Comparison of ENCODE assay signal across 26 mouse cellular contexts in the genomic region with DNA sequence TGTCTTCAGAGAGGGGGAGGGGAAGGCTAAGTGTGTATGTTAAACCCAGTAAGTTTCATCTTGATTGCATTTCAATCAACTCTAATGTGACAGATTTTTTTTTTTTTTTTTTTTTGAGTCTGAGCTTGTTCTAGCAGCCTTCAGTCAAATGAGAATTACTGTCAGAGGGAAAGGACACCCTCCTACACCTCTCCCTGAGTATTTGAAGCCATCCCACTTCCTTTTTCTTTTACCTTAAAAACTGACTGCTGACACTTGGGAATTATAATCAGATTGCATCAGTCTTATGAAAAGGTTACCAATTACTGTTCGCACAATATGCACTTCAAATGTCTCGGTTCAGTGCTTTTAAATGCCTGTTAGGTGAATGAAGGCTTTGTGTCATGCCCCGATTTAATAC. TPM values are rescaled to one million over a fixed set of nuclear protein-coding genes. Genes with fewer than 3 reads are reported as not detected.
DNase-seq lines count a peak whose midpoint lies in the region; ATAC-seq and TF ChIP-seq lines count a peak whose summit lies in the region.
"Had no signal": no experiment of that assay in that cellular context is flagged by ENCODE, and none has a peak within 500 bp of the region (broad histone marks: within the 10 kb centered on the region; RNA-seq: fewer than 3 reads in every experiment).

No protein-coding gene starts in this region.

- no peak overlapping the region for H3K9ac ChIP-seq in forebrain, embryonic 15.5 days (replicated peaks)
- H3K9ac ChIP-seq in midbrain, embryonic 14.5 days (replicated peaks; ENCODE audit: low read length): no peak overlapping the region
- no peak overlapping the region for H3K9ac ChIP-seq in midbrain, embryonic 16.5 days (ENCODE audit: low read depth, low read length)
- no peak overlapping the region for H3K9ac ChIP-seq in forebrain, embryonic 16.5 days (replicated peaks; ENCODE audit: low read depth, low read length)
- H3K9ac ChIP-seq: heart, embryonic 13.5 days; hindbrain, embryonic 13.5 days; intestine, embryonic 15.5 days had no signal

- 11% methylated on average over 3 of the region's 3 CpGs for WGBS in forebrain, embryonic 15.5 days
- 52% methylated on average over 3 of the region's 3 CpGs for WGBS in forebrain, embryonic 10.5 days
- 53% methylated on average over 3 of the region's 3 CpGs for WGBS in midbrain, embryonic 14.5 days
- WGBS in midbrain, embryonic 16.5 days: 46% methylated on average over 3 of the region's 3 CpGs
- 16% methylated on average over 3 of the region's 3 CpGs for WGBS in forebrain, embryonic 16.5 days

- ATAC-seq in forebrain, embryonic 15.5 days (replicated peaks): peak; percentile 51; the same call in 1 of the 2 replicates
- no peak for ATAC-seq in midbrain, embryonic 14.5 days (ENCODE audit: low FRiP score, low TSS enrichment)
- ATAC-seq in midbrain, embryonic 16.5 days: no peak
- ATAC-seq in forebrain, embryonic 16.5 days: peak; percentile 81
- ATAC-seq: CD4-positive, CD25-positive, alpha-beta regulatory T cell, adult 4 months; hindbrain, embryonic 16.5 days; intestine, embryonic 15.5 days had no signal

- TF ChIP-seq CTCF in brain, embryonic 14.5 days (IDR thresholded peaks at IDR 0.05; ENCODE audit: borderline replicate concordance, extremely low read depth, insufficient read depth, insufficient read length): no peak

- DNase-seq in forebrain, embryonic 10.5 days (ENCODE audit: extremely low spot score, low spot score): no peak
- DNase-seq in midbrain, embryonic 14.5 days: peak; percentile 4
- peak; percentile 58 for DNase-seq in brain, embryonic 14.5 days (ENCODE audit: low read depth)
- DNase-seq in urinary bladder, adult 18-20 months (ENCODE audit: low spot score in 2 of 2): no peak
- DNase-seq in cerebellum, adult 8-10 months: no peak
- DNase-seq: adrenal gland, adult 2 months; adrenal gland, postnatal 14 days; cerebellum, adult 11 months; cerebellum, adult 2 months; cerebellum, postnatal 10 days; cerebellum, postnatal 36 days; embryo, embryonic 11 days; gastrocnemius, postnatal 10 days; gastrocnemius, postnatal 36 days; heart, adult 2 months; heart, postnatal 14 days; heart, postnatal 4 days had no signal

- no peak for TF ChIP-seq POLR2A in brain, embryonic 14.5 days (IDR thresholded peaks at IDR 0.05; ENCODE audit: borderline replicate concordance, extremely low read depth, insufficient read depth, insufficient read length, poor library complexity, severe bottlenecking)

- H3K9me3 ChIP-seq in forebrain, embryonic 15.5 days: no peaks in the 10 kb centered on the region
- peaks cover 4% of the 10 kb centered on the region; the same call in 1 of the 2 replicates for H3K9me3 ChIP-seq in forebrain, embryonic 10.5 days
- H3K9me3 ChIP-seq in midbrain, embryonic 14.5 days (ENCODE audit: control insufficient read depth, low read length): no peaks in the 10 kb centered on the region
- no peaks in the 10 kb centered on the region for H3K9me3 ChIP-seq in midbrain, embryonic 16.5 days (replicated peaks; ENCODE audit: control insufficient read depth, low read length, poor library complexity, severe bottlenecking)
- H3K9me3 ChIP-seq in forebrain, embryonic 16.5 days (ENCODE audit: control insufficient read depth, low read length): no peaks in the 10 kb centered on the region
- H3K9me3 ChIP-seq: heart, embryonic 10.5 days; heart, embryonic 13.5 days; hindbrain, embryonic 13.5 days; intestine, embryonic 15.5 days had no signal

- H3K36me3 ChIP-seq in forebrain, embryonic 15.5 days: peaks cover 5% of the 10 kb centered on the region
- H3K36me3 ChIP-seq in forebrain, embryonic 10.5 days (replicated peaks): peaks cover 68% of the 10 kb centered on the region
- H3K36me3 ChIP-seq in midbrain, embryonic 14.5 days (ENCODE audit: control insufficient read depth, insufficient read depth, low read length): peaks cover 3% of the 10 kb centered on the region; the same call in 1 of the 2 replicates
- H3K36me3 ChIP-seq in midbrain, embryonic 16.5 days (ENCODE audit: control insufficient read depth, insufficient read depth, low read length): peaks cover 10% of the 10 kb centered on the region
- no peaks in the 10 kb centered on the region for H3K36me3 ChIP-seq in forebrain, embryonic 16.5 days (ENCODE audit: control insufficient read depth, insufficient read depth)

- 0 out of 2 replicates have a peak overlapping the region, but pooled peaks have one; percentile 28 for H3K27ac ChIP-seq in forebrain, embryonic 15.5 days (replicated peaks)
- no peak overlapping the region for H3K27ac ChIP-seq in forebrain, embryonic 10.5 days
- H3K27ac ChIP-seq in midbrain, embryonic 14.5 days (replicated peaks; ENCODE audit: low read depth, low read length): no peak overlapping the region
- no peak overlapping the region for H3K27ac ChIP-seq in midbrain, embryonic 16.5 days (ENCODE audit: low read length)
- H3K27ac ChIP-seq in forebrain, embryonic 16.5 days (ENCODE audit: low read length): 0 out of 2 replicates have a peak overlapping the region, but pooled peaks have one; percentile 25
- H3K27ac ChIP-seq: heart, adult 2 months; heart, embryonic 10.5 days; heart, embryonic 13.5 days; hindbrain, embryonic 13.5 days had no signal

- no peaks in the 10 kb centered on the region for H3K27me3 ChIP-seq in forebrain, embryonic 15.5 days
- no peaks in the 10 kb centered on the region for H3K27me3 ChIP-seq in forebrain, embryonic 10.5 days (ENCODE audit: poor library complexity, severe bottlenecking)
- H3K27me3 ChIP-seq in midbrain, embryonic 14.5 days (ENCODE audit: control insufficient read depth, insufficient read depth, low read length): no peaks in the 10 kb centered on the region
- H3K27me3 ChIP-seq in midbrain, embryonic 16.5 days (ENCODE audit: control insufficient read depth, insufficient read depth, low read depth, low read length): no peaks in the 10 kb centered on the region
- H3K27me3 ChIP-seq in forebrain, embryonic 16.5 days (replicated peaks; ENCODE audit: control insufficient read depth, insufficient read depth, low read length): no peaks in the 10 kb centered on the region
- H3K27me3 ChIP-seq: heart, embryonic 13.5 days; hindbrain, embryonic 13.5 days; intestine, embryonic 15.5 days had no signal

- H3K4me3 ChIP-seq in forebrain, embryonic 15.5 days: no peak overlapping the region
- no peak overlapping the region for H3K4me3 ChIP-seq in forebrain, embryonic 10.5 days
- no peak overlapping the region for H3K4me3 ChIP-seq in midbrain, embryonic 14.5 days (replicated peaks; ENCODE audit: low read depth, low read length)
- H3K4me3 ChIP-seq in midbrain, embryonic 16.5 days (ENCODE audit: low read depth, low read length): no peak overlapping the region
- H3K4me3 ChIP-seq in forebrain, embryonic 16.5 days (replicated peaks; ENCODE audit: low read length): no peak overlapping the region
- H3K4me3 ChIP-seq: heart, adult 2 months; heart, embryonic 10.5 days; heart, embryonic 13.5 days; hindbrain, embryonic 13.5 days; intestine, embryonic 15.5 days had no signal

- no peaks in the 10 kb centered on the region for H3K4me1 ChIP-seq in forebrain, embryonic 15.5 days
- H3K4me1 ChIP-seq in forebrain, embryonic 10.5 days: peaks cover 22% of the 10 kb centered on the region
- H3K4me1 ChIP-seq in midbrain, embryonic 14.5 days (ENCODE audit: control insufficient read depth, insufficient read depth, low read length): no peaks in the 10 kb centered on the region
- H3K4me1 ChIP-seq in midbrain, embryonic 16.5 days (ENCODE audit: control insufficient read depth, insufficient read depth, low read length): no peaks in the 10 kb centered on the region
- peaks cover 3% of the 10 kb centered on the region; the same call in 1 of the 2 replicates for H3K4me1 ChIP-seq in forebrain, embryonic 16.5 days (replicated peaks; ENCODE audit: control insufficient read depth, insufficient read depth, low read length)
- H3K4me1 ChIP-seq: heart, embryonic 10.5 days; intestine, embryonic 15.5 days had no signal

- H3K4me2 ChIP-seq in forebrain, embryonic 15.5 days (replicated peaks): no peak overlapping the region
- H3K4me2 ChIP-seq in midbrain, embryonic 14.5 days (ENCODE audit: low read length): no peak overlapping the region
- H3K4me2 ChIP-seq in midbrain, embryonic 16.5 days (ENCODE audit: low read length): no peak overlapping the region
- no peak overlapping the region for H3K4me2 ChIP-seq in forebrain, embryonic 16.5 days (ENCODE audit: low read length)
- H3K4me2 ChIP-seq: heart, embryonic 13.5 days; hindbrain, embryonic 13.5 days; intestine, embryonic 15.5 days had no signal

RNA-seq across cellular contexts. Expression of a gene that starts 10.0 kb away (rescaled TPM):
- 12.2 and 13.3 TPM in 2 replicates for polyA plus RNA-seq in forebrain, embryonic 15.5 days (2015; fragmentation: Nextera tagmentation; extraction: Ambion mirVana)
- 17.9 and 19.1 TPM in 2 replicates for polyA plus RNA-seq in forebrain, embryonic 10.5 days (2016; fragmentation: Nextera tagmentation; extraction: Ambion mirVana)
- 13.0 and 14.9 TPM in 2 replicates for polyA plus RNA-seq in midbrain, embryonic 14.5 days (2014; fragmentation: Nextera tagmentation; extraction: Ambion mirVana)
- 12.9 and 13.7 TPM in 2 replicates for polyA plus RNA-seq in midbrain, embryonic 16.5 days (2015; fragmentation: Nextera tagmentation; extraction: Ambion mirVana)
- 6.0 and 12.1 TPM in 2 replicates for polyA plus RNA-seq in brain, embryonic 14.5 days (2012; rRNA removed)
- polyA plus RNA-seq in forebrain, embryonic 16.5 days (2015; fragmentation: Nextera tagmentation; extraction: Ambion mirVana): 12.8 and 16.4 TPM in 2 replicates

Comparison
In these comparisons a context has a peak if more than half of its experiments do, and no peak if none do; other contexts are left out.
1. H3K27ac ChIP-seq: peak in forebrain, embryonic 15.5 days (single experiment) and forebrain, embryonic 16.5 days (single experiment); none in forebrain, embryonic 10.5 days (single experiment), midbrain, embryonic 14.5 days (single experiment) and midbrain, embryonic 16.5 days (single experiment).
2. ATAC-seq: peak in forebrain, embryonic 15.5 days (single experiment) and forebrain, embryonic 16.5 days (single experiment); none in midbrain, embryonic 14.5 days (single experiment) and midbrain, embryonic 16.5 days (single experiment).
3. DNase-seq: peak in midbrain, embryonic 14.5 days (single experiment) and brain, embryonic 14.5 days (single experiment); none in forebrain, embryonic 10.5 days (single experiment), urinary bladder, adult 18-20 months (0 of 2) and cerebellum, adult 8-10 months (single experiment).